Mouse (Mus musculus): ENCODE data around the gene Cdsn. TPM values are rescaled to one million over a fixed set of nuclear protein-coding genes. Genes with fewer than 3 reads are reported as not detected.

Cdsn gene
- polyA plus RNA-seq, 1 experiment = not detected

DNA sequence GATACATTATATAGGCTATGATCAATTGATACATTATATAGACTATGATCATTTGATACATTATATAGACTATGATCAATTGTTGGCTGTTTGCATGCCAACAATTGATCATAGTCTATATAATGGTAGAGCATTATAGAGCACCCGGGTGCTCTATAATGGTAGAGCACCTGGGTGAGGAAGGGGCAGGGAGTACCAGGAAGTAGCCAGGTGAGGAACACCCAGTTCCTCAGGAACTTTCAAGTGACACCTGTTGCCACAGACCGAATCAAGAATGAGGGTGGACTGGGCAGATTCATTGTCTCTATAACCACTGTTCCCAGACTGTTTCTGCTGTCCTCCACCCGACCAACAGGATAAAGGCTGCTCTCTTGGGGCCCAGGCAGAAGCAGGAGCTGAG, 15.2 kb downstream of the Cdsn start, which contains the start of gene 2300002M23Rik:
Gene 2300002M23Rik, plus strand, starts transcription at position 301 of the 400 bp plus-strand sequence.
- H3K4me1 ChIP-seq = peaks cover 14% of the 10 kb centered on the region
- H3K9me3 ChIP-seq = peaks cover 10% of the 10 kb centered on the region
- peaks cover 55% of the 10 kb centered on the region for H3K27me3 ChIP-seq (replicated peaks)
- TF ChIP-seq FLI1 (IDR thresholded peaks at IDR 0.05; ENCODE audit: low read length) (no peak), GATA1 (IDR thresholded peaks at IDR 0.05; ENCODE audit: borderline replicate concordance, low read length) (no peak)
- no peaks in the 10 kb centered on the region for H3K36me3 ChIP-seq (replicated peaks; ENCODE audit: low read length)
- no peak within 1 kb of the TSS for H3K4me3 ChIP-seq (replicated peaks)

DNA sequence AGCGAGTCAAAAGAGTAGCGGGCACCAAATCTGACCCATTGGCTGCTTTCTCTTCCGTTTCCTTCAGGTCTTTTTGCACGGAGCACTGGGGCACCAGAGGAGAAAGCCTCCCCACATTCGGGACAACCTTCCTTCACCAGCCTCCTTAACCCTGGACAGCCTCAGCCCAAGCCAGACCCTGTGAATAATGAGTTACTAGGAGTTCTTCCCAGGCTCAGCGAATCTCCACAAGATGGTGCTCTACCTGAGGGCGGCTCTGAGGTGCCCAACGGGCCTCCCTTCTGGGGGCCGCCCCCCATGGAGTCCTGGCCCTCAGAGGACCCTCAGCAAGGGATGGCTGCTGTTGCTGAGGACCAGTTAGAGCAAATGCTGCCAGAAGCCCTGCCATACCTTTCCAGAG, 15.8 kb downstream of the Cdsn start:
- peaks cover 51% of the 10 kb centered on the region for H3K27me3 ChIP-seq (replicated peaks)
- H3K4me3 ChIP-seq (replicated peaks) = no peak overlapping the region
- H3K9me3 ChIP-seq = peaks cover 11% of the 10 kb centered on the region
- no peak for TF ChIP-seq FLI1 (IDR thresholded peaks at IDR 0.05; ENCODE audit: low read length)
- TF ChIP-seq GATA1 (IDR thresholded peaks at IDR 0.05; ENCODE audit: borderline replicate concordance, low read length) = no peak
- peaks cover 14% of the 10 kb centered on the region for H3K4me1 ChIP-seq
- no peaks in the 10 kb centered on the region for H3K36me3 ChIP-seq (replicated peaks; ENCODE audit: low read length)

DNA sequence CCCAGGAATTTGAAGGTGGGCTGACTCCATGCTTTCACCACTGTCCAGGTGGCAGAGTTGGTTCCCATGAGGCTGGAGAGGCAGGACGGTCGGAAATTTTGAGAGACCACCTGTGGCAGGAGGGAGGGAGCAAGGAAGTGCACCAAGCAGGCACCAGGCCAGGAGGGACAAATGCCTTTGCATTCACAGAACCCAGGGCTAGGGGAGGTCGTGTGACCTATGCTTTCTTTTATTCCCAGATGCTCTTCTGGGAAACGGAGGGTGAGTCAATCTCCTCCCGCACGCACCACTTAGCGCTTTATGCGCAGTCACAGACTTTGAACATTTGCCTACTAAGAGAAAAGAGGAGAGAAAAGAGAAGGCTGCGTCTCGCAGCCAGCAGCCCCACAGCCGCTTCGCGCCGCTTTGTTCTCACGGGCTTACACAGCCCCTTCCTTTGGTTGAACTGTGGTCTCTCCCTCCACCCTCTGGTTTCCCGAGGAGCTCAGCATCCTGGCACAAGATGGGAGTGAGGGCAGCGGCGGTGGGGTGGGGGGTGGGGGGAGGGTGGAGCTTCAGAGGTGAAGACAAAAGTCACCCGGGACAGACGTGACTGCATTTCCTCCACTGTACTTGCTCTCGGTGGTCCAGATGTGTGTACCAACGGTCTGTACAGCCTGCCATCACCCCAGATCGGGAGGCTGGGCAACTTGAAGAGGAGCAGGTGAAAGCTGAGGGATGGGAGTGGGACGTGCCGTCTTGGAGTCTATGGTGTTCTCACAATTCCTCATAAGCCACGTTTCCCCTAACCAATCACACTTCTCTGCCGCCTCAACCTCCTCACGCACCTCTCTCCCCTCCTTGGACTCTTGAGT, 17.4 kb downstream of the Cdsn start:
- TF ChIP-seq FLI1 (IDR thresholded peaks at IDR 0.05; ENCODE audit: low read length) (no peak), GATA1 (IDR thresholded peaks at IDR 0.05; ENCODE audit: borderline replicate concordance, low read length) (no peak)
- peak overlapping the region; percentile 83 for H3K4me3 ChIP-seq (replicated peaks)
- H3K27me3 ChIP-seq (replicated peaks) = peaks cover 59% of the 10 kb centered on the region
- H3K4me1 ChIP-seq = peaks cover 14% of the 10 kb centered on the region
- H3K9me3 ChIP-seq = peaks cover 17% of the 10 kb centered on the region
- H3K36me3 ChIP-seq (replicated peaks; ENCODE audit: low read length) = no peaks in the 10 kb centered on the region

DNA sequence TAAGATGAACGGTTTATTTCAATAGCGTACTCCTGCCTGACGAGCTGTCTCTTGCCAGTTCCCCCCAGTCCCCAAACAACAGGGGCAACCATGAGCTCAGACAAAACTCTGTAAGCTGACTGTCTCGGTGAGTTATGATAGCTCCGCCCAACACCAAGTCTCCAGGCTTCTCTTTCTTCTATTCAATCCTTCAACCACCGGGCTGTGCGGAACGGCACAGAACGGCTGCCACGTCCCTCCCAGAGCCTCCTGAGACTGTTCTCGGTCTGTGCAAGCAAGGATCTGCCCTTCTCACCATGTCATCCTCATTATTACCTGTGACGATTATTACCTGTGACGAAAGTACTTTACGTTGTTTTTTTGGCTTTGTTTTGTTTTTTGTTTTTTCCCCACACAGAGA, 18.9 kb downstream of the Cdsn start:
- H3K27me3 ChIP-seq (replicated peaks) = peaks cover 67% of the 10 kb centered on the region
- H3K36me3 ChIP-seq (replicated peaks; ENCODE audit: low read length) = no peaks in the 10 kb centered on the region

DNA sequence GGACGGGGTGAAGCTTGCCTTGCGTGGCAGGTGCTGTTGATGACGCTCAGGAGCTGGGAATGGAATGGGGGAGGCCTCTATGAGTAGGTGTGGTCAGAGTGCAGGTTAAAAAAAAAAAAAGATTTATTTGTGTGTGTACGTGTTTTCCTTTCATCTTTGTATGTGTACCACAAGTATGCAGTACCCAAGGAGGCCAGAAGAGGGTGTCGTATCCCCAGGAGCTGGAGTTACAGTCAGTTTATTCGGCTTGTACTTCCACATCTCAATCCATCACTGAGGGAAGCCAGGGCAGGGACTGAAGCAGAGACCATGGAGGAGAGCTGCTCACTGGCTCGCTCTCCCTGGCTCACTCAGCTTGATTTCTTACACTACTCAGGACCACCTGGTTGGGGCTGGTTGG, 19.5 kb downstream of the Cdsn start:
- TF ChIP-seq FLI1 (IDR thresholded peaks at IDR 0.05; ENCODE audit: low read length) = no peak
- TF ChIP-seq GATA1 (IDR thresholded peaks at IDR 0.05; ENCODE audit: borderline replicate concordance, low read length) = no peak
- peaks cover 24% of the 10 kb centered on the region for H3K4me1 ChIP-seq

More for the DNA sequence above, 18.9 kb downstream of the Cdsn start:
- no peak overlapping the region for H3K4me3 ChIP-seq (replicated peaks)
- peaks cover 21% of the 10 kb centered on the region for H3K4me1 ChIP-seq
- H3K9me3 ChIP-seq = peaks cover 18% of the 10 kb centered on the region
- TF ChIP-seq GATA1 (IDR thresholded peaks at IDR 0.05; ENCODE audit: borderline replicate concordance, low read length) = no peak
- no peak for TF ChIP-seq FLI1 (IDR thresholded peaks at IDR 0.05; ENCODE audit: low read length)

DNA sequence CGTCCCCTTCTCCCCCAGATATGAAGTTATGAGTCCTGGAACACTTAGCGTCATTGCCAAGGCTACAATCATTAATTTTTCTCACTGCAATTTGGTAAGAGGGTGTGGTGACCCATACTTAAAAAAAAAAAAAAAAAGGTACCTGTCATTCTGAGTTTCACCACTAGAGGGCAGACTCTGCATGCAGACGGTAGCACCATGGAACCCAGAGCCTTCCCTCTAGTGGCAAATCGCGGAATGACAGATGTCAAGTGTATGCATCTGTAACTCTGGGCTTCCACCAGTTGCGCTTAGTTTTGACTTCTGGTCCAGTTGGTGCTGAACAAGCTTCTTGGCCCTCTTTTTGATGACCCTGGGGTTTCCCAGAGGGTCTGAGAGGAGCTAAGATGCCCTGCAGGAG, 26.3 kb downstream of the Cdsn start:
- Histone ChIP-seq H3K36me3 (replicated peaks; ENCODE audit: low read length) (no peaks in the 10 kb centered on the region), H3K27me3 (replicated peaks) (peaks cover 34% of the 10 kb centered on the region), H3K4me1 (peaks cover 10% of the 10 kb centered on the region), H3K4me3 (replicated peaks) (no peak overlapping the region), H3K9me3 (peaks cover 11% of the 10 kb centered on the region; the same call in 1 of the 2 replicates)
- TF ChIP-seq GATA1 (IDR thresholded peaks at IDR 0.05; ENCODE audit: borderline replicate concordance, low read length) (no peak), FLI1 (IDR thresholded peaks at IDR 0.05; ENCODE audit: low read length) (no peak)

More for the DNA sequence above, 19.5 kb downstream of the Cdsn start:
- no peaks in the 10 kb centered on the region for H3K36me3 ChIP-seq (replicated peaks; ENCODE audit: low read length)
- H3K4me3 ChIP-seq (replicated peaks) = no peak overlapping the region
- H3K9me3 ChIP-seq = peaks cover 18% of the 10 kb centered on the region
- H3K27me3 ChIP-seq (replicated peaks) = peaks cover 70% of the 10 kb centered on the region

DNA sequence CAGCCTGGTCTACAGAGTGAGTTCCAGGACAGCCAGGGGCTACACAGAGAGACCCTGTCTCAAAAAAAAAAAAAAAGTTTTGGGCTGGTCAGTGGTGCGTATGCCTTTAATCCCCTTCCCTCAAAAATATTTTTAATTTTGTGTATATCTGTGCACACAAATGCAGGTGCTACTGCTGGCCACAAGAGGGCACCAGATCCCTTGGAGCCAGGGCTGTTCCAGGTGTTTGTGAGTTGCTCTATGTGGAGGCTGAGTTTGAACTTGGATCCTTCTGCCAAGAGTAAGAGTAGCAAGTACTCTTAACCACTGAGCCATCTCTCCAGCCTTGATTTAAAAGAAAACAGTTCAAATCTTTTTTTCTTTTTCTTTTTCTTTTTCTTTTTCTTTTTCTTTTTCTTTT, 31.0 kb downstream of the Cdsn start:
- Histone ChIP-seq H3K36me3 (replicated peaks; ENCODE audit: low read length) (no peaks in the 10 kb centered on the region), H3K4me3 (replicated peaks) (no peak overlapping the region), H3K9me3 (peaks cover 14% of the 10 kb centered on the region), H3K27me3 (replicated peaks) (peaks cover 20% of the 10 kb centered on the region), H3K4me1 (no peaks in the 10 kb centered on the region; the same call in 1 of the 2 replicates)
- no peak for TF ChIP-seq GATA1 (IDR thresholded peaks at IDR 0.05; ENCODE audit: borderline replicate concordance, low read length)
- no peak for TF ChIP-seq FLI1 (IDR thresholded peaks at IDR 0.05; ENCODE audit: low read length)

DNA sequence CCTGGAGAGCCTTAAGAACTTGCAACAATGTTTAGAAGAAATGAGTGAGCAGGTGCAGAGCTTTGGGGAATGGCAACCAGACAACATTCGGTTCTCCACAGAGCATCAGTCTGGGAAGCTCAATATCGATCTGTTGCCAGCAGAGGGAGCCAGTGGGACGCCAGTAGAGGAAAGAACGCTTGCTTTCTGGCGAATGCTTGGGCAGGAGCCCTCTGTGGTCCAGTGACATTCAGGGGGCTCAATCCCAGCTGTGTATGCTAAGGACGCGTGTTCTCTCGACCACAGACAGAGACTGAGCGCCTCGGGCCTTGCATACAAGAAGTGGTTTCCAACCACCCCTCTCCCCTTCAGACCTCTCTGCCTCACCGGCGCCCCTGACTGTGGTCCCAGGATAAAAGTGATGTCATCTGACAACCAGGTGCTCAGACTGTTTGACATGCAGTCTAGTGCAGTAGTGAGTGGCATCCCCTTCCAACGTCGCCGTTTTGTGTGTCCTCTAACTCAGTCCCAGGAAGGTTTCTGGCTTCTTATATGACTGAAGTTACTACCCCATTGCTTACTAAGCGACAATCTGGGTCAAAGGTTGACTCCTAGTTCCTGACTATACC, 32.5 kb downstream of the Cdsn start:
- Histone ChIP-seq H3K36me3 (replicated peaks; ENCODE audit: low read length) (no peaks in the 10 kb centered on the region), H3K27me3 (replicated peaks) (peaks cover 20% of the 10 kb centered on the region), H3K4me3 (replicated peaks) (no peak overlapping the region), H3K9me3 (peaks cover 15% of the 10 kb centered on the region), H3K4me1 (no peaks in the 10 kb centered on the region; the same call in 1 of the 2 replicates)
- no peak for TF ChIP-seq GATA1 (IDR thresholded peaks at IDR 0.05; ENCODE audit: borderline replicate concordance, low read length)
- no peak for TF ChIP-seq FLI1 (IDR thresholded peaks at IDR 0.05; ENCODE audit: low read length)

DNA sequence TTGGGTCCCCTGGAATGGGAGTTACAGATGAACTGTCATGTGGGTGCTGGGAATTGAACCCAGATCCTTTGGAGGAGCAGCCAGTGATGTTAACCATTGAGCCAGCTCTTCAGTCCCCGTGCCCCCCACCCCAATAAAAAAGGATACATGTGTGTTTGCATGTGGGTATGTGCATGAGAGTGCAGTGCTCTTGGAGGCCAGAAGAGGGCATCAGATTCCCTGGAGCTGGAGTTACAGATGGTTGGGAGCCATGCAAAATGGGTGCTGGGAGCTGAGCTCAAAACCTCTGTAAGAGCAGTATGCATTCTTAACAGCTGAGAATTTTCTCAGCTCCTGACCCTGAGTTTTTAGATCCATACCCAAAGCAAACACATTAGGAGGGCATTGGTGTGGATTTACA, 35.4 kb downstream of the Cdsn start:
- Histone ChIP-seq H3K4me1 (peaks cover 8% of the 10 kb centered on the region), H3K4me3 (replicated peaks) (no peak overlapping the region), H3K36me3 (replicated peaks; ENCODE audit: low read length) (no peaks in the 10 kb centered on the region), H3K9me3 (peaks cover 11% of the 10 kb centered on the region), H3K27me3 (replicated peaks) (peaks cover 29% of the 10 kb centered on the region)
- TF ChIP-seq GATA1 (IDR thresholded peaks at IDR 0.05; ENCODE audit: borderline replicate concordance, low read length) (no peak), FLI1 (IDR thresholded peaks at IDR 0.05; ENCODE audit: low read length) (no peak)

DNA sequence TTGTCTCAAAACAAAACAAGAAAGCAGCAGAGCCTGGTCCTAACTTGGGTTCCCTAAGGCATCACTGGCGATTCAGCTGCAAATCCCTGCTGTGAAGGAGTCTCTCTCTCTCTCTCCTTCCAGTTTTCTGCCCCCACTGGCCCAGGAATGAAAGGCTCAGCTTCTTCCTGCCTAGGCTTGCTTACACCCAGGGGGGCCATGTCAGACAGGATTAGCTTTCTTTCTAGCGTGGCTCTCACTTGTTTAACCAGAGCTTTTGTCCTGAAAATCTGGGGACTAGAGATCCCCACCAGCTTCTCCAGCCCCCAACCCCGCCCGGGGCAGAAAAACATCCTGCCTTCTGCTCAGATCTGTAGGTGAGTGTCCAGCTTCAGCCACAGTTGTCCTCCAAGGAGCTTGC, 36.5 kb downstream of the Cdsn start:
- TF ChIP-seq FLI1 (IDR thresholded peaks at IDR 0.05; ENCODE audit: low read length) (no peak), GATA1 (IDR thresholded peaks at IDR 0.05; ENCODE audit: borderline replicate concordance, low read length) (no peak)
- H3K9me3 ChIP-seq = peaks cover 9% of the 10 kb centered on the region
- no peak overlapping the region for H3K4me3 ChIP-seq (replicated peaks)
- peaks cover 31% of the 10 kb centered on the region for H3K27me3 ChIP-seq (replicated peaks)
- peaks cover 8% of the 10 kb centered on the region for H3K4me1 ChIP-seq
- H3K36me3 ChIP-seq (replicated peaks; ENCODE audit: low read length) = no peaks in the 10 kb centered on the region
